Mouse (Mus musculus): ENCODE results near the gene Mapk12. TPM values are rescaled to one million over a fixed set of nuclear protein-coding genes. Genes with fewer than 3 reads are reported as not detected.

The Mapk12 gene
- total and polyA plus RNA-seq, 3 experiments = 0.18 TPM; not detected in 2

DNA sequence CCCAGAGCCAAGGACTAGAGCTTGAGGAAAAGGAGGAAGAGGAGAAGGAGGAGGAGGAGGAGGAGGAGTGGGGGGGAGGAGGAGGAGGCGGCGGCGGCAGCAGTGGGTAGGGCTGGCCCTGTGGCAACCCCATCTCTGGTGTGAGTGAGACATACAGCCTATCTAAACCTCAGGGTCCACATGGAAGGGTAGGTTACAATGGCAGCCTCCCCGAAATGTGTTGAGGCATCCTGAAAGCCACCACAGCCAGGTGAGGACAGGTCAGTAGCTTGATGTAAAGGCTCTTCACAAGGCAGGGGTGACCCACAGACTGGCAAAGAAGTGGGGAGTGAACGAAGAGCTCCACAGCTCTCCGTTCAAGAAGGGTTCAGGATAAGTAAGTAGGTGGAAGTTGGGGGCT is 2.0 kb downstream of the Mapk12 start:
- Histone ChIP-seq H3K27me3 (ENCODE audit: control insufficient read depth in 1 of 2, insufficient read depth in 2 of 2, low read length in 2 of 2) (no peaks in the 10 kb centered on the region; a peak in 1 of 4 replicates), H3K36me3 (ENCODE audit: control insufficient read depth in 1 of 2, insufficient read depth in 2 of 2, low read length in 2 of 2) (no peaks in the 10 kb centered on the region), H3K4me3 (ENCODE audit: control insufficient read depth in 1 of 2, insufficient read depth in 1 of 2, low read depth in 2 of 2, low read length in 2 of 2) (no peak overlapping the region), H3K79me2 (ENCODE audit: control insufficient read depth, insufficient read depth, low read length, poor library complexity) (no peaks in the 10 kb centered on the region), H3K9ac (ENCODE audit: control insufficient read depth, low read depth, low read length, poor library complexity, severe bottlenecking) (no peak overlapping the region), H3K4me1 (ENCODE audit: control insufficient read depth in 1 of 2, insufficient read depth in 2 of 2, low read length in 2 of 2) (no peaks in the 10 kb centered on the region), H3K9me3 (replicated peaks; ENCODE audit: insufficient read depth, low read length) (no peaks in the 10 kb centered on the region), H3K27ac (ENCODE audit: control insufficient read depth, low read depth, low read length) (no peak overlapping the region)
- no peak for TF ChIP-seq GATA1 (IDR thresholded peaks at IDR 0.05; ENCODE audit: low read depth, low read length)
- TF ChIP-seq UBTF (IDR thresholded peaks at IDR 0.05; ENCODE audit: borderline replicate concordance, insufficient read depth, low read depth, low read length) = no peak
- TF ChIP-seq ZC3H11A (IDR thresholded peaks at IDR 0.05; ENCODE audit: low read depth, low read length) = no peak
- TF ChIP-seq RCOR1 (IDR thresholded peaks at IDR 0.05; ENCODE audit: low read depth, low read length) = no peak
- TF ChIP-seq MAFK (IDR thresholded peaks at IDR 0.05; ENCODE audit: borderline replicate concordance, low read depth, low read length) = no peak
- TF ChIP-seq GABPA (IDR thresholded peaks at IDR 0.05; ENCODE audit: low read depth, low read length) = no peak
- TF ChIP-seq ZNF384 (IDR thresholded peaks at IDR 0.05; ENCODE audit: low read depth, low read length) = no peak
- TF ChIP-seq POLR2AphosphoS5 (IDR thresholded peaks at IDR 0.05; ENCODE audit: borderline replicate concordance, low read depth, low read length) = no peak
- no peak for TF ChIP-seq MYC (IDR thresholded peaks at IDR 0.05; ENCODE audit: low read depth, low read length)
- no peak for TF ChIP-seq NRF1 (IDR thresholded peaks at IDR 0.05; ENCODE audit: insufficient read depth, low read depth, low read length, poor library complexity, severe bottlenecking)
- DNase-seq (ENCODE audit: low read depth, low spot score) = no peak

GRCm38 (mm10) chr15:89138046-89138405 is 2.5 kb downstream of the Mapk12 start:
- Histone ChIP-seq H3K4me3 (ENCODE audit: control insufficient read depth in 1 of 2, insufficient read depth in 1 of 2, low read depth in 2 of 2, low read length in 2 of 2) (no peak overlapping the region), H3K27ac (ENCODE audit: control insufficient read depth, low read depth, low read length) (no peak overlapping the region), H3K36me3 (ENCODE audit: control insufficient read depth in 1 of 2, insufficient read depth in 2 of 2, low read length in 2 of 2) (no peaks in the 10 kb centered on the region), H3K79me2 (ENCODE audit: control insufficient read depth, insufficient read depth, low read length, poor library complexity) (no peaks in the 10 kb centered on the region), H3K27me3 (ENCODE audit: control insufficient read depth in 1 of 2, insufficient read depth in 2 of 2, low read length in 2 of 2) (no peaks in the 10 kb centered on the region; a peak in 1 of 4 replicates), H3K9me3 (replicated peaks; ENCODE audit: insufficient read depth, low read length) (no peaks in the 10 kb centered on the region), H3K4me1 (ENCODE audit: control insufficient read depth in 1 of 2, insufficient read depth in 2 of 2, low read length in 2 of 2) (no peaks in the 10 kb centered on the region), H3K9ac (ENCODE audit: control insufficient read depth, low read depth, low read length, poor library complexity, severe bottlenecking) (no peak overlapping the region)
- DNase-seq (ENCODE audit: low read depth, low spot score) = no peak
- TF ChIP-seq EP300 (IDR thresholded peaks at IDR 0.05; ENCODE audit: low read depth in 1 of 2, low read length in 2 of 2) (no peak), ZMIZ1 (IDR thresholded peaks at IDR 0.05; ENCODE audit: low read depth, low read length) (no peak), TCF12 (IDR thresholded peaks at IDR 0.05; ENCODE audit: low read depth, low read length) (no peak), TBP (IDR thresholded peaks at IDR 0.05; ENCODE audit: low read depth, low read length) (no peak), BHLHE40 (IDR thresholded peaks at IDR 0.05; ENCODE audit: borderline replicate concordance, low read depth, low read length) (no peak), KAT2A (conservative IDR thresholded peaks at IDR 0.05; ENCODE audit: low read depth, low read length) (no peak), ZC3H11A (IDR thresholded peaks at IDR 0.05; ENCODE audit: low read depth, low read length) (no peak), MYB (IDR thresholded peaks at IDR 0.05; ENCODE audit: low read depth, low read length) (no peak), POLR2AphosphoS5 (IDR thresholded peaks at IDR 0.05; ENCODE audit: borderline replicate concordance, low read depth, low read length) (no peak), NRF1 (IDR thresholded peaks at IDR 0.05; ENCODE audit: insufficient read depth, low read depth, low read length, poor library complexity, severe bottlenecking) (no peak)

Measured in MEL (cell line).